Mouse (Mus musculus): Measurements from ENCODE around the gene Fez2. TPM values are rescaled to one million over a fixed set of nuclear protein-coding genes. Genes with fewer than 3 reads are reported as not detected.

Fez2 gene
- polyA plus RNA-seq, 1 experiment = 7.2 TPM

- no peak for TF ChIP-seq GATA1 (IDR thresholded peaks at IDR 0.05; ENCODE audit: low read length)
Observed at GRCm38 (mm10) chr17:78389573-78389972, 28.4 kb downstream of the Fez2 start.

- TF ChIP-seq GATA1 (IDR thresholded peaks at IDR 0.05; ENCODE audit: low read length) = no peak
Observed at GRCm38 (mm10) chr17:78388101-78388847, 29.7 kb downstream of the Fez2 start.

GRCm38 (mm10) chr17:78387665-78388064 lies 30.3 kb downstream of the Fez2 start:
- no peak for TF ChIP-seq GATA1 (IDR thresholded peaks at IDR 0.05; ENCODE audit: low read length)

- TF ChIP-seq GATA1 (IDR thresholded peaks at IDR 0.05; ENCODE audit: low read length) = no peak
Observed at GRCm38 (mm10) chr17:78382321-78382720, 35.6 kb downstream of the Fez2 start.

- no peak for TF ChIP-seq GATA1 (IDR thresholded peaks at IDR 0.05; ENCODE audit: low read length)
Observed at GRCm38 (mm10) chr17:78379730-78380245, 38.2 kb downstream of the Fez2 start.

- no peak for TF ChIP-seq GATA1 (IDR thresholded peaks at IDR 0.05; ENCODE audit: low read length)
Observed at GRCm38 (mm10) chr17:78379079-78379729, 38.7 kb downstream of the Fez2 start.

- TF ChIP-seq GATA1 (IDR thresholded peaks at IDR 0.05; ENCODE audit: low read length) = no peak
Observed at GRCm38 (mm10) chr17:78376587-78376986, 41.4 kb downstream of the Fez2 start.

- TF ChIP-seq GATA1 (IDR thresholded peaks at IDR 0.05; ENCODE audit: low read length) = no peak
Observed at GRCm38 (mm10) chr17:78374756-78375155, 43.2 kb downstream of the Fez2 start.

- no peak for TF ChIP-seq GATA1 (IDR thresholded peaks at IDR 0.05; ENCODE audit: low read length)
Observed at GRCm38 (mm10) chr17:78373849-78374248, 44.1 kb downstream of the Fez2 start.

- no peak for TF ChIP-seq GATA1 (IDR thresholded peaks at IDR 0.05; ENCODE audit: low read length)
Observed at GRCm38 (mm10) chr17:78373174-78373573, 44.8 kb downstream of the Fez2 start.

- no peak for TF ChIP-seq GATA1 (IDR thresholded peaks at IDR 0.05; ENCODE audit: low read length)
Observed at GRCm38 (mm10) chr17:78370445-78370844, 47.5 kb downstream of the Fez2 start.

- TF ChIP-seq GATA1 (IDR thresholded peaks at IDR 0.05; ENCODE audit: low read length) = no peak
Observed at GRCm38 (mm10) chr17:78368481-78368880, 49.5 kb downstream of the Fez2 start.

- TF ChIP-seq GATA1 (IDR thresholded peaks at IDR 0.05; ENCODE audit: low read length) = no peak
Observed at GRCm38 (mm10) chr17:78366070-78366469, 51.9 kb downstream of the Fez2 start.

- TF ChIP-seq GATA1 (IDR thresholded peaks at IDR 0.05; ENCODE audit: low read length) = no peak
Observed at GRCm38 (mm10) chr17:78364555-78365302, 53.2 kb downstream of the Fez2 start.

GRCm38 (mm10) chr17:78361939-78362728 lies 55.8 kb downstream of the Fez2 start:
- TF ChIP-seq GATA1 (IDR thresholded peaks at IDR 0.05; ENCODE audit: low read length) = no peak
